Mouse (Mus musculus): ENCODE data around the gene Ptgfrn. TPM values are rescaled to one million over a fixed set of nuclear protein-coding genes. Genes with fewer than 3 reads are reported as not detected.

The Ptgfrn gene
- total and polyA plus RNA-seq, 2 experiments from 2014 or later: 5.2 to 61.5 TPM

GRCm38 (mm10) chr3:101072506-101073215, 37.4 kb downstream of the Ptgfrn start:
- no peak overlapping the region for H3K27ac ChIP-seq (ENCODE audit: low read depth)
- no peak for ATAC-seq (ENCODE audit: insufficient read depth, low read depth)
- peaks cover 18% of the 10 kb centered on the region; the same call in 1 of the 2 replicates for H3K36me3 ChIP-seq (replicated peaks; ENCODE audit: control insufficient read depth, insufficient read depth, low read length)
- H3K9me3 ChIP-seq (replicated peaks; ENCODE audit: control insufficient read depth, low read length): no peaks in the 10 kb centered on the region
- no peak for TF ChIP-seq CTCF (IDR thresholded peaks at IDR 0.05; ENCODE audit: low read depth)
- no peak overlapping the region for H3K4me2 ChIP-seq (ENCODE audit: low read depth, low read length)
- WGBS: 83% methylated on average over 15 of the region's 15 CpGs
- no peak overlapping the region for H3K4me3 ChIP-seq (ENCODE audit: low read depth, low read length)
- no peaks in the 10 kb centered on the region for H3K27me3 ChIP-seq (ENCODE audit: control insufficient read depth, insufficient read depth, low read length)
- DNase-seq (ENCODE audit: low spot score): no peak
- no peak overlapping the region for H3K9ac ChIP-seq (replicated peaks; ENCODE audit: low read depth, low read length)
- peaks cover 70% of the 10 kb centered on the region for H3K4me1 ChIP-seq (ENCODE audit: control insufficient read depth, insufficient read depth)

GRCm38 (mm10) chr3:101071576-101071975, 38.5 kb downstream of the Ptgfrn start:
- H3K27me3 ChIP-seq (ENCODE audit: control insufficient read depth, insufficient read depth, low read length): no peaks in the 10 kb centered on the region
- no peak for DNase-seq (ENCODE audit: low spot score)
- H3K36me3 ChIP-seq (replicated peaks; ENCODE audit: control insufficient read depth, insufficient read depth, low read length): peaks cover 10% of the 10 kb centered on the region; the same call in 1 of the 2 replicates
- no peak overlapping the region for H3K9ac ChIP-seq (replicated peaks; ENCODE audit: low read depth, low read length)
- H3K9me3 ChIP-seq (replicated peaks; ENCODE audit: control insufficient read depth, low read length): no peaks in the 10 kb centered on the region
- TF ChIP-seq CTCF (IDR thresholded peaks at IDR 0.05; ENCODE audit: low read depth): no peak
- TF ChIP-seq EP300 (IDR thresholded peaks at IDR 0.05; ENCODE audit: low read depth): no peak
- H3K4me3 ChIP-seq (ENCODE audit: low read depth, low read length): no peak overlapping the region
- no peak for ATAC-seq (ENCODE audit: insufficient read depth, low read depth)
- peaks cover 73% of the 10 kb centered on the region for H3K4me1 ChIP-seq (ENCODE audit: control insufficient read depth, insufficient read depth)
- H3K4me2 ChIP-seq (ENCODE audit: low read depth, low read length): peak overlapping the region; percentile 19; the same call in 1 of the 2 replicates
- H3K27ac ChIP-seq (ENCODE audit: low read depth): peak overlapping the region; percentile 76

GRCm38 (mm10) chr3:101070796-101071235, 39.3 kb downstream of the Ptgfrn start:
- H3K4me3 ChIP-seq (ENCODE audit: low read depth, low read length): no peak overlapping the region
- no peak; the same call in 1 of the 2 replicates for TF ChIP-seq EP300 (IDR thresholded peaks at IDR 0.05; ENCODE audit: low read depth)
- DNase-seq (ENCODE audit: low spot score): peak; percentile 90

GRCm38 (mm10) chr3:101070230-101070795, 39.8 kb downstream of the Ptgfrn start:
- H3K27me3 ChIP-seq (ENCODE audit: control insufficient read depth, insufficient read depth, low read length): no peaks in the 10 kb centered on the region
- H3K4me2 ChIP-seq (ENCODE audit: low read depth, low read length): 0 out of 2 replicates have a peak overlapping the region, but pooled peaks have one; percentile 19
- H3K36me3 ChIP-seq (replicated peaks; ENCODE audit: control insufficient read depth, insufficient read depth, low read length): 0 out of 2 replicates have a peak, but pooled peaks cover 7% of the 10 kb centered on the region
- H3K9ac ChIP-seq (replicated peaks; ENCODE audit: low read depth, low read length): no peak overlapping the region
- ATAC-seq (ENCODE audit: insufficient read depth, low read depth): peak; percentile 31; the same call in 1 of the 2 replicates
- no peak for TF ChIP-seq EP300 (IDR thresholded peaks at IDR 0.05; ENCODE audit: low read depth)
- TF ChIP-seq CTCF (IDR thresholded peaks at IDR 0.05; ENCODE audit: low read depth): no peak
- peak overlapping the region; percentile 76 for H3K27ac ChIP-seq (ENCODE audit: low read depth)
- H3K4me1 ChIP-seq (ENCODE audit: control insufficient read depth, insufficient read depth): peaks cover 68% of the 10 kb centered on the region
- 28% methylated on average over 10 of the region's 10 CpGs for WGBS
- DNase-seq (ENCODE audit: low spot score): peak; percentile 52
- no peak overlapping the region for H3K4me3 ChIP-seq (ENCODE audit: low read depth, low read length)
- H3K9me3 ChIP-seq (replicated peaks; ENCODE audit: control insufficient read depth, low read length): no peaks in the 10 kb centered on the region

More at GRCm38 (mm10) chr3:101070796-101071235, 39.3 kb downstream of the Ptgfrn start:
- Histone ChIP-seq H3K27me3 (ENCODE audit: control insufficient read depth, insufficient read depth, low read length) (no peaks in the 10 kb centered on the region), H3K9ac (replicated peaks; ENCODE audit: low read depth, low read length) (no peak overlapping the region), H3K4me2 (ENCODE audit: low read depth, low read length) (peak overlapping the region; percentile 19; the same call in 1 of the 2 replicates), H3K27ac (ENCODE audit: low read depth) (peak overlapping the region; percentile 76), H3K9me3 (replicated peaks; ENCODE audit: control insufficient read depth, low read length) (no peaks in the 10 kb centered on the region), H3K36me3 (replicated peaks; ENCODE audit: control insufficient read depth, insufficient read depth, low read length) (0 out of 2 replicates have a peak, but pooled peaks cover 7% of the 10 kb centered on the region), H3K4me1 (ENCODE audit: control insufficient read depth, insufficient read depth) (peaks cover 69% of the 10 kb centered on the region)
- ATAC-seq (ENCODE audit: insufficient read depth, low read depth): peak; percentile 90
- WGBS: 18% methylated on average over 6 of the region's 6 CpGs

- Histone ChIP-seq H3K27me3 (ENCODE audit: control insufficient read depth, insufficient read depth, low read length) (no peaks in the 10 kb centered on the region), H3K27ac (ENCODE audit: low read depth) (no peak overlapping the region), H3K9me3 (replicated peaks; ENCODE audit: control insufficient read depth, low read length) (no peaks in the 10 kb centered on the region), H3K4me3 (ENCODE audit: low read depth, low read length) (no peak overlapping the region), H3K4me1 (ENCODE audit: control insufficient read depth, insufficient read depth) (peaks cover 61% of the 10 kb centered on the region), H3K4me2 (ENCODE audit: low read depth, low read length) (no peak overlapping the region), H3K36me3 (replicated peaks; ENCODE audit: control insufficient read depth, insufficient read depth, low read length) (0 out of 2 replicates have a peak, but pooled peaks cover 8% of the 10 kb centered on the region), H3K9ac (replicated peaks; ENCODE audit: low read depth, low read length) (no peak overlapping the region)
- no peak for DNase-seq (ENCODE audit: low spot score)
- TF ChIP-seq CTCF (IDR thresholded peaks at IDR 0.05; ENCODE audit: low read depth): no peak
- no peak for TF ChIP-seq EP300 (IDR thresholded peaks at IDR 0.05; ENCODE audit: low read depth)
- 57% methylated on average over 5 of the region's 5 CpGs for WGBS
- no peak for ATAC-seq (ENCODE audit: insufficient read depth, low read depth)
These were observed 41.4 kb downstream of the Ptgfrn start for GRCm38 (mm10) chr3:101068701-101069100.

Measured in heart, postnatal 0 days (tissue).